Mouse (Mus musculus): ENCODE results near the gene Vangl2.

Vangl2 gene

DNA sequence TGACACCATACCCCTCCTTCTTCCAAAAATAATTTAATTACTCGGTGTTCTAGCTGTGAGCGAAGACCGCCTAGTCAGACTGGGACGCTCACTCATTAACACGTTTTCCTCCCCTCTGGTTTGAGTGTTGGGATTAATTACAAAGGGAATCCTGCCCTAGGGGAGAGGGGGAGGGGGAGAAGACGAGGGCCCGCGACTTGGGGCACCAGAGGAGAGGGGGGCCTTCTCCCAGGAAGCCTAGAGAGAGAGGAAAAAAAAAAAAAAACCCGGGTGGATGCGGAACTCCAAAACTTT is 488 bp downstream of the Vangl2 start:
- DNase-seq (ENCODE audit: low spot score in 2 of 2): no peak

DNA sequence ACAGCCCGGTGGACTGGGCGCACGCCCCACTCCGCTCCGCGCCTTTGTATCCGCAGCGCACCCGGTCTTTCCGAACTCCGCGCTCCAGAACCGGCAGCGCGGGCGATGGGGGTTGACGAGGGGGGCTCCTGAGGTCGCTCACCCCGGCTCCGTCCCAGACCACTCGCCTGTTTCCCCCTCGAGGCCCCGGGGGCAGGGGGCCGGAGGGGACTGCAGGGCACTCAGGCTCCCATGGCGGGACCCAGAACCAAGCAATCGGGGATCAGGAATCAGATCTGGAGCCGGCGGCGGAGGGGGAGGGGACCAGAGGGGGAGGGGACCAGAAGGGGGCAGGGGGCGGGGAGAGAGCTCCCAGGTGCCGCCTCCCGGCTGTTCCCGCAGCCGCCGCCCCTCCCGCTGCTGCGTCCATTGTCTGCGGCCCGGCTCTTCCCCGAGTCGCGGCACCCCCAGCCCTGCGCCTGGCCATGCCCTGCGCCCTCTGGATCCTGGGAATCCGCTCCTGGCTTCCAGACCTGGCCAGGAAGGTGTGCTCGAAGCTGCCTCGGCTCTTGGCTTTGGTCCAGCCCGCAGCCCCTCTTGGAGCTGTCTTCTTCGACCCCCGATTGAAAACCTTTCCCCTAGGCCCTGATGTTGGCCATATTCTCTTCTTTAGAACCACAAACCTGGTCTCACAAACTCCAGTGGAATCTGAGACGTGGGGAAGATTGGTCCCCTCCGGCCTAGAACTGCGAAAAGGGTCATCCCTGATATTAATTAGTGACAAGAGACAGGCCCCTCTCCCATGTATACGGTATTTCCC is 1.0 kb downstream of the Vangl2 start:
- DNase-seq (ENCODE audit: low spot score in 2 of 2): peak; percentile 55 to 87

DNA sequence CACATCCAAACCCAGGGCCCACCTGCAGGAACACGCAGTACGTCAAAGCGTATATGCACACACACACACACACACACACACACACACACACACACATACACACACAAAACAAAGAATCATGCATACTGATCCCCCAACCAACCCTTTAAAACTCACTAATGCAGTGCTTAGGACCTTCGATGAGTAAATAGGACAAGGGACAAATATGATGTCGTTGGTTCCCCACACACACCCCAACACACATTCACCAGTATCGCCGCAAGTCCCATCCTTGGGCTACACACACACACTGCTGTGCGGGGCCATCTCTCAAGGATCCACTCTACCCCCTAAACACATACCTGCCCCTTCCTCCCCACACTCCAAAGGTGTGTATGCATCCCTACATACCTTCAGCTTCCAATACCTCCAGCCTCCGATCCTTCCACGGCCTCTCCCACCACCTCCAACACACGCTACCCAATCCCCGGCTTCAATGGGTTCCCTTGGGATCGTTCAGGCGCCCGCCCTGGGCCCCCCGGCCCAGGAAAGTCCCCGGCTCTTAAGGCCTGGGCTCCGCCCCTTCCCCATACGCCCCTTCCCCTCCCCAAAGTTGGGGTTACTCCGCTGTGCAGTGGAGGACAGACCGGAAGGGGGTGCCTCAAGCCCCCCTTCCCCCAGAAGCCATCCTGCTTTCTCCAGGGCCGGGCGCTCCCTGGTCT is 1.9 kb downstream of the Vangl2 start:
- no peak for DNase-seq (ENCODE audit: low spot score in 2 of 2)

DNA sequence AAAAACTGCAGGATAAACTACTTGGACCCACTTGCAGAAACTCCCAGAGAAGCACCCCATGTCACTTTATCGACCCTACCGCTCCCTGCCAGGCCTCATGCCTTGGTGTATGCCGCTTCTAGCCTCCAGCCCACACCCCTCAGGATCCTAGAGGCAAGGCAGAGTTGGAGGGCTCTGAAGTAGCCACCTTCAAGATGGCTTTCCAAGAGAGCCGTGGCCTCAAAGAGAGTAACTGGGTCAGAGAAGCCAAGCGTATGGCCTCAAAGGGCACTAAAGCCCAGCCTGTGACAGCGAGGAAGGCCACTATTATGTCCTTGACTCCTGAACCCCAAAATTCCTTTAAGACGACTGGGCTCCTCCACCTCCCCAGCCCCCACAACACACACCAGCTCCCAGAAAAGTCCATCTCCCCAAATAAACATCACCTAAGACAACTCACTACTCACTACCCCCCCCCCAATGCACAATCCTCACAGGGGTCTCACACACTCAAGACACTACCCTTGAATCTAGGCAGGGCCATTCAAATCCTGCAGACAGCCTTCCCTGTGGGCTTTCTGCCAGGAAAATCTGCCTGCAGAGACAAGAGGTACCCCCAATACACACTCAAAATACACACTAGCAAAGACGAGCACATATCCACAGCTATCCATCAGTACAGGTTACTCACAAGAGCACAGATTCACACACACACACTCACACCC is 2.9 kb downstream of the Vangl2 start:
- DNase-seq (ENCODE audit: low spot score in 2 of 2): no peak

DNA sequence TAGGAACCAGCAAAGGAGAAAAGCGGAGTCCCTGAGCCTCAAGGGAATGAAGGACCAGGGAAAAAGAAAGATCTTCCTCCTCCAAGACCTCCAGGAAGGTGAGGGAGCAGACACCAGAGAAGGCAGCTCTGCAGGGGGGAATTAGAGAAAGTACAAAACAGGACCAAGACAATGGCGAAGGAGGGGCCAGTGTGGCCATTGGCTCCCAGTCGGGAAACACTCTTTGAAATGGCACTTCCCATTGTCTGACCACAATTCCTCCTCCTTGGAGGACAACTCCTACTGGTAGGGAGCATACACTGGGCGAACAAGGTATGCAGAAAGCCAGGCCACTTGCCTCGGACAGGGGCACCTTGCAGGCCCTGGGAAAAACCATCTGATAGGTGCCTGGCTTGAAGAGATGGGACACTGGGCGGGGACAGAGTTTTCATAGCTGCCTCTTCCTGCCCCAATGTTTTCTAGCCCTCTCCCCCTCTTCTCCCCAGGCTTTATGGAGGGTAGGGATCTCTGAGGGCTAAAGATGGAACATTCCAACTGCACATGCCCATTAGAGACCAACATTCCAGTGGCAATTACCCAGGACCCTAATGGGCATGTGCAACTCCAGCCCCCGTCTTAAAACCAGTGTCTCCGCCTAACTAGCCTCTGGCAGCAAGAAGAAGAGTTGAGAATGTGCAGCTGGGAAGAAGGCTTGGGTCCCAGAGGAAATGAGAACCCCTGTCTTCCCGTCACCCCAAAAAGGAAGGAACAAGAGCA is 3.9 kb downstream of the Vangl2 start:
- no peak for DNase-seq (ENCODE audit: low spot score in 2 of 2)

DNA sequence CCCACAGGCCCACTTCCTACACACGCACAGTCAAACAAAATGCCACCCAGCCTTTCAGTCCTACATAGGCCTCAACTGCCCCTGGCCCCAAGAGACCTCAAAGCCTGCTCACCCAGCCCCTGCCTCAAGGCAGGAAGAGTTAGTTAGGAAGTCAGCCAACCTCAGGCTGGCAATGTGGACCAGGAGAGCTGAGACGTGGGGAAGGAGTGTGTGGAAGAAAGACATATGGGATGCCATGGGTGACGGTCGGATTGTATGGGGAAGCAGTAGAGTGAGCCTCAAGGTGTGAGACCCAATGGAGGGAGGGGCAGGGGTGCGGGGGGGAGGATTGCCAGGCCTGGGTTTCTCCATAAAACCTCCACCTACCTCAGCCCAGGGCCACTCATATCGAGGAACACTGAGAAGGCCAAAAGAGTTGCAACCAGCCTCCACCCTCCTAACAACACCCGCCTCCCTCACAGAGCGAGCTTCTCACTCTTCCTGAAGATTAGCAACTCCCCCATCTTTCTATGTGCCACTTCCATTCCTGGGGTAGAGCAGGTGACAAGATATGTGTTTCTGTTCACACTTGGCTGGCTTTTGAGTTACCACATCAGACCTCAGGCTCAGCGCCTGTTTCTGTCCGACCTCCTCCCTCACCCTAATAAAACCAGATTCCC is 8.3 kb downstream of the Vangl2 start:
- DNase-seq (ENCODE audit: low spot score in 2 of 2): no peak

DNA sequence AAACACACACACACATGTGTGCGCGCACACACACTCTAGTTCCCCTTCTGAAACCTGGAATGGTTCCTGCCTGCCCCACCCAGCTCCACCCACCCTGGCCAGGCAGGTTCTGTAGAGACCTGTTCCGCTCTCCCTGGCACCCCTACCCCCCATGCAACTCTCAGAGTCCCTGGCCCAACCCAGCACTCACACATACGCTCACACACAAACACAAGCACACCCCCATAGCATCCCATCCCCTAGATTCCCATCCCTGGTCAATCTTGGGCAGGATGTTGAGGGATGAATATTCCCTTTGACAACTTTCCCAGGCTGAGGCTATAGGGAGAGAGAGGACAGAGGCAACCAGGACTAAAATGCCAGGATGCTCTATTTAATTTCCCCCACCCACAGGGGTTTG is 8.9 kb downstream of the Vangl2 start:
- no peak for DNase-seq (ENCODE audit: low spot score in 2 of 2)

DNA sequence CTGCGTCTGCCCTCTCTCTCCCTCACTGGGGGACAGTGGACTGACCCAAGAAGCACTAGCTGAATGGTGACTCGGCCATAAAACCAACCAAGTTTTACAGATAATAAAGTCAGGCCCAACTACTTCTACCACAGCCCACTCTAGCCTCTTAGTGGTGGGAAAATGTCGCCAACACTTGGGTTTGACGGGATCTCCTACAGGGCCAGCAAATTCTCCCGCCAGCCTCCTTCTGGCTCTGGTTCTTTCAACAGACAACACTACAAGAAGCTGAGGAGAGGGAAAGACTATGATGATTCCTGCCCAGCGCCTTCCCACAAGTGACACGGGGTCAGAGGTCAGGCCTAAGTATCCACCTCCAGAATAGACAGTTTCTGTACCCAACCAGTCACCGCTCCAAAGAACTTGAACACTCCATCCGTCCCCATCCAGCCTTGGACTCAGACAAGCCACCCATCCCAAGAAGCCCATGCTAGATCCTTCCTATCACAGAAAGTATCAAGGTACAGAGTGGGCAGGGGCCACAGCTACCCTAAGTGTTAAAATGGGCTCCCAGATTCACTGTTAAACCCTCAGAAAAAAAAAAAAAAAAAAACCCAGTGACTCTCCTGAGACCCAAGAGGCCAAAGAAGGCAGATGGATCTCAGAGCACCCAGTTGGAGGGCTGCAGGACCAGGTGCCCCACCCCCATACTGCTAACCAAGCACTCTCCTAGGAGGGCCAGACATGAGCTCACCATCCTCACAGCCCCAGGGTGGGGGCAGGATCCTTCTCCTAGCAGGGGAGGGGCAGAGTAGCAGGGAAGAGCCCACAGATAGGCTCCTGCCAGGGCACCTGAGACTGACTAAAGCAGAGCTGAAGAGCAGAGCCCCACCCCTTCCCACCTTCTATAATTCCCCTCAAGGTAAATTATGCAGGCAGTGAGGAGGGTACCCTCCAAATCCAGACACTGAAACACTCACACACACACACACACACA is 9.6 kb downstream of the Vangl2 start:
- DNase-seq (ENCODE audit: low spot score in 2 of 2): no peak

DNA sequence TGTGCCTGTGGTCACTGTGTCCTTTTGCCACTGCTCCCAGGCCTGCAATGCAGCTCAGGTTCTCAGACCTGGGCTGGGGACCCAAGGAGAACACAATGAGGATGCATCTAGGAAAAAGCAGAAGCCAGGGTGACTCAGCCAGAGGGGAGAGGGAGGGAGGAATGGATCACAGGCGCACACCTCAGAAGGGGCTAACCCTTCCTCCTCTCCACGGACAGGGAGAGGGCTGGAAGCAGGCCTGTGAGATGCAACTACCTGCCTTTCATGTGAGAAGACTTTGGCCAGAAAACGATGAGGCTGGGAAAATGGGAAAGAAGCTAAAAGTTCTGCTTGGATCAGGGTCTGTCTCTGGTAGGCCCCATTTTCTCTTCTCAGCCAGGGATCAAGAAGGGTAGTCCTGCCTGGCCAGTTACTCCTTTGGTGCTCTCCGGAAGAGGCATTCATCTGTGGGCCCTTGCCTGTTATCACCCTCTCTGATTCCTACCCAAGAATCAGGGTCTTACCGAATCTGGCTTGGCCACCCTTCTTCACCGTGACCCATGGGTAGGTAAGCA is 10.7 kb downstream of the Vangl2 start:
- no peak for DNase-seq (ENCODE audit: low spot score in 2 of 2)

DNA sequence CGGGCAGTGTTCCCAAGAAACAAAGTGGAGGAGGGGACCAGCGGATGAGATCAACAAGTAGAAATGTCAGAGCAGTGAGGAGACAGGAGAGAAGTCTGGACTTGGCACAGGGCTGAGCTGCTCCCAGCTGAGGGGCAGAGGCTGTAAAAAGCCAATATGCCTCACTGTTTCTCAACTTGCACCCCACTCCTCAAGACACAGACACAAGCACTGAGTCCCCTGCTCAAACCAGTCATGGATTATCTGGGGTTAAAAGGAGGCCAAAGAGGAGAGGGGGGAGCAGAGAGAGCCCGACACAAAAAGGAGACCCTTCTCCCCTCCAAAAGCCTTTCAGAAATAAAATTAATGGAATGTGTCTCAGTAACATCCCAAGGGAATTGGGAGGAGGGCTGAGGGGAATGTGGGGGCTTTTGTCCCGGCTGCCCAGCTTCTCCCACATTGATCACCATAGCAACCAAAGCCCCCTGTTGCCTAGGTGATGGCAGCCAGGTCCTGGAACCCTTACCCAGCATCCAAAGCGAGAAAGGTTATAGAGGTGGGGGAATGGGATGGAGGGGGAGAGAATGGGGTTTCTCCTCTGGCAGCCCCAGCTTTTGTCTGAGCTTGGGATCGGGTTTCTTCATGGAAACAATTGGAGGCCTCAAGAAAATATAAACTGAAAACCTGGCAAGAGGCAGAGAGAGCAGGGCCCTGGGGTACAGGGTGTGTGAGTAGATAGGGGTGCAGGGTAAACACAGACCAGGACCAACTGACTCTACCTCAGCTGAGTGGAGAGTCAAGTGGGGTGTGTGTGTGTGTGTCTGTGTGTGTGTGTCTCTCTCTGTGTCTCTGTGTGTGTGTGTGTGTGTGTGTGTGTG is 11.4 kb downstream of the Vangl2 start:
- no peak for DNase-seq (ENCODE audit: low spot score in 2 of 2)

DNA sequence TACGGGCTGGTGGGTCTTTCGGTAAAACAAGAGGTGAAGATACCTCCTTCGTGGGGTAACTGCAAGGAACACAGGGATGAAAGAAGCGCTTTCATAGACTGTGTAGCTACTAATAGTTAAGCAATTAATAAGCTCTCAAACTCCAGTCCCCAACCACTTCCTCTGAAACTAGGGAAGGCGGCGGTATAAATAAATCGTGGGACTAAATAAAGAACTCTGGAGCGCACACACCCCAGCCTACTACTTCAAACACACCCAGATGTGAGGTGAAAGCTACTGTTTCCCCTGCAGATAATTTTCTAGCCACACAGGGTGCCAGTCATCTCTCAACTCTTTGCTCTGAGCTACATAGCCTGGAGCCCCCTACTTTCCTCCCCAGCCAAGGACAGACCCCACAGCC is 12.2 kb downstream of the Vangl2 start:
- DNase-seq (ENCODE audit: low spot score in 2 of 2): no peak

DNA sequence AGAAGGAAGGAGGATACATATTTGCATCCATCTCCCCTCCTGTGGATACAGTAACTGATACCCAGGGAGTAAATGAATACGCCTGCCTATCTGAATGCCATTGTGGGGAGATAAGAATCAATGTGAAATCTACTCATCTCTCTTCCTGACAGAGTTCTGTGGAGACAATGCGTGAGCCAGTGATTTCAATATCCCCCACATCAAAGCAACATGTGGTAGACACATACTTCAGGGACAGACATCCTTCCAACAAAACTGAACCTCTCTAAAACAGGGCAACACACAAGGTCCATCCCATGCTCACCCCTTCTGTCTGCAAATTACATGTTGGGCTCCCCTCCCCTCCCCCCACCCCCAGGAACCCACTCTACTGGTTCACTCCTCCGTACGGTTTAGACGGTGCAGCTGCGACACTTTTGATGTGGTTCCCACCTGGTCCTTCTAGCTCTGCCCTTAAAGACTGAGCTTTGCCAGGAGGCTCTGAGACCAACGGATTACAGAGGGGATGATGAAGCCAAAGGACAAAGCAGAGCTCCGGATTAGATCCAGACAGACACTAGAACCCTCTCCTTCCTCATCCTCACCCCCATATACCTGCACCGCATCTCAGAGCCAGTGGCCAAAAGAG is 12.8 kb downstream of the Vangl2 start:
- DNase-seq (ENCODE audit: low spot score in 2 of 2): no peak

DNA sequence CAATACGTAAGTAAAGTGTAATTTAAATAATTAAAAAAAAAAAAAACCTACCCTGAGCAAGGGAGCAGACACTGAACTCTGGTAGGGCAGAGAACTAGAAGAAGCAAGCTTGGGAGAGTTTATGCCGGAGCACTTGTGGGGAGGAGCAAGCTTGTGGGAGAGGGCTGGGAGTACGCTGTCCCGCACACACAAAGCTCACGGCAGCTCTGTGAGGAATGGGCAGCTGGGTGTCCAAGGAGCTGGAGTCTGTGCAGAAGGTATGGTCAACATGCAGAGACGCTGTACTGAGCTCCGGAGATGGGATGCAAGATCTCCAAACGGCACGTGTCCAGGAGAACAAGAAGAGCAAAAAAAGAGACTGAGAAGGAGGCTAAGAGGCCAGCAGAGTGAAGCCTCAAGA is 13.5 kb downstream of the Vangl2 start:
- no peak for DNase-seq (ENCODE audit: low spot score in 2 of 2)

DNA sequence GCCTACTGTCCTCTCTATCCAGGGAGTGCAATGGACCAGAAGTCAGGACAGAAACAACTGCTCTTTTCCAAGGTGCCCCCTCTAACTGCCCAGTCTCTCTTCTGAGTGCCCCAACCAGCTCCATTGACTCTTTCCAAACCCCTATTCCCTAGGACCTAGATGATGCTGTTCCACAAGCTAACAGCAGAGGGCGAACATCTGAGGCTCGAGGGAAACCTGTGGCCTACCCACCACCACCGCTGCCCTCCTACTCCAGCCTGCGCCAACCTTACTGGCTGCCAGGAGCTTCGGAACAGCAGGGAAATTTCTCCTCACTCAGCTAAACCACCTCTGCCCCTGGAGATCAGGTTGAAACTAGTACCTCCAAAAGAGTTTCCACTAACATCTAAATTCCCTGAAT is 16.2 kb downstream of the Vangl2 start:
- DNase-seq (ENCODE audit: low spot score in 2 of 2): peak; percentile 22 to 63

DNA sequence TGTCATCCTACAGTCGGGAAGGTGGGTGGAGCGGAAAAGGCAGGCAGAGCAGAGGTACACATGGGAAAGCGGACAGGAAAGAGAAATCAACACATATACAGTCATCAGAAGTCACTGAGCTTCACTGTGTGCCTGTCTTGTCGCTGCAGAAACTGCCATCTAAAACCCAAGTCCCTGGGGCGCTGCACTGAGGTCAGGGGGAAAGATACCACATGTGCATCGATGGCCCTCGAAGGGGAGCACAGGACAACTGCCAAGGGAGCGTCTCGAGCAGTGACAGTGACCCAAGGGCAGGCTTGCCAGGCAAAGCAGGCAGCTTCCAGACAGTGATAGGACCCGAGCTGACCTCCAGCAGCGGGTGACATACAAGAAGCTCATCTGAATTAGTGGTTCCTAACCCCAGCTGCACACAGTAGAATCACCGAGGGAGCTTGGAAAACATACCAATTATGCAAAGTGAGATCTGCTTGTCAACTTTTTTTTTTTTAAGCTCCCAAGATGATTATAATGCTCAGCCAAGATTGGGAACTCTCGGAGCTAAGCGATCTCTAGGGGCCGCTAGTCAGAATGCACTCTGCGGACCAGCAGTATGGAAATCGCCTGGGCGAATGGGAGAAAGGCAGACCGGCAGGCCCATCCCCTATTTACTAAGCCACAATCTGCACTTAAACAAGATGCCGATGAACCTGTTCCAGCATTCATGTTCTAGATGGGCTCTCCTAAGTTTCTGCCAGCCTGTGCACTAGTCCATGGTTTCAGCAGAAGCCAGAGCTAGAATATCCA is 18.0 kb downstream of the Vangl2 start:
- no peak for DNase-seq (ENCODE audit: low spot score in 2 of 2)

DNA sequence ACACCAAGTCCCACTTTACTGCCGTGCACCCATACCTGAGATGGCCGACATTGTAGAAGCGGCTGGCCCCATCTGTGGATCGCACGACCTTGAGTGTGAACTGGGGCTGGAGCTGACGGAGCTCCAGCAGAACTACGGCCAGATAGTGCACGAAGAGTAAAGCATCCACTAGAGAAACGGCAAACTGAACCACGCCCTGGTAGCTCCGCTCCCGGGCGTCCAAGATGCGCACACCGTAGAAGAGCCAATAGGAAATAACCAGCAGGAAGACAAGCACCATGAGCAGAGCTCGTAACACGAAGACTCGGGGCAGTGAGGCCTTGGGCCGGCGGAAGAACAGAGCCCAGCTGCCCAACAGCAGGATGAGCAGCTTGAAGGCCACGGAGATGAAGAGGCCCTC is 18.8 kb downstream of the Vangl2 start:
- DNase-seq (ENCODE audit: low spot score in 2 of 2): no peak

DNA sequence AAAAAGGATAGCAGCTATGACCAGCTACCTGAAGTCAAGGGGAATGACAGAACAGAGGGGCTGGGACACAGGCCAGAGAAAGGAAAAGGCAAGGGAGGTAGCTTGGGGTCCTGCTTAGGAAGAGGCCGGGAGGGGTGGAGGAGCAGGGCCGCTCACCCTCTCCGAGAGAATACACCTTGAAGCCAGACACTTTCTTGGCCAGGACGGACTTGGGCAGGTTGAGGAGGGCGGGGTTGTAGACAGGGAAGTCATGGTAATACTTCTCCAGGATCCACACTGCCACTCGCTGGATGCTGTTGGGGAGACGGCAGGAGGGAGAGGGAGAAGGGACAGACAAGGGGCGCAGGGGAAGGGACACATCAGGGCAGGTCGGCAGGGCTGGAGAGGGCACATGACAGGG is 19.9 kb downstream of the Vangl2 start:
- no peak for DNase-seq (ENCODE audit: low spot score in 2 of 2)

DNA sequence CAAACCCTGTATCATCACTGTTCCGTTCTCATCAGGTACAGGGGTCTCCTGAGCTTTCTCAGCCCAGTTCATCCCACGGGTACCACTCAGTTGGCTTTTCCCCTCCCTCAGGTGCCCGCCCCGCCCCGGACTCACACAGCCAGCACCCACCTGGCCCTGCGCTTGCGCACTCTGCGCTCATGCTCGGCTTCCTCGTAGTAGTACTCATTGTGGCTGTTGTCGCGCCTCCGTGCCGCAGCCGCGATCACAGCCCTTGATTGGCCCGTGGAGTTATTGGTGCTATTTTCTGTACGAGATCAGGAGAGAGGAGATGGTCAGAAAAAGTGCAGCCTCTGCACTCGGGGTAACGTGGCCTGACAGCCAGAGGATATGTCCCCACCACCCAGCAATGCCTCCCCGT is 20.5 kb downstream of the Vangl2 start:
- DNase-seq (ENCODE audit: low spot score in 2 of 2): no peak

Data from spleen, postnatal 10 days (tissue).